Mouse (Mus musculus) midbrain, embryonic 14.5 days (tissue): ENCODE measurements at regions not wholly inside any gene's neighbourhood (a gene's known extent, or its start where the extent isn't known, plus 50 kb on each side); places are given as distances from the start of the nearest gene placed in this dataset.
A peak's percentile ranks its signal among the peaks of the same experiment; 100 is the strongest.

Experiments
- ATAC-seq: fragments of 200-750 bp; cut with Nextera tagmentation; 2 replicates; pipeline ENCODE4 v1.8.0; 2017; ENCODE audit warnings: moderate number of reproducible peaks, moderate library complexity; ENCODE audit not compliant: low FRiP score, low TSS enrichment
- DNase-seq: peaks from one replicate; pipeline ENCODE4 v3.0.0-alpha.2; 2015
- H3K27ac ChIP-seq: fragments of 300-500 bp; sonication (generic); replicated peaks from 2 replicates; pipeline ENCODE4 v1.5.1; 2014; ENCODE audit warnings: mild to moderate bottlenecking, low read depth, low read length, moderate library complexity
- H3K27me3 ChIP-seq: fragments of 300-500 bp; sonication (generic); 2 replicates; pipeline ENCODE4 v1.6.1; 2014; ENCODE audit warnings: low read length, control low read depth, mixed read lengths; ENCODE audit not compliant: control insufficient read depth, insufficient read depth
- H3K36me3 ChIP-seq: fragments of 300-500 bp; sonication (generic); 2 replicates; pipeline ENCODE4 v1.6.1; 2014; ENCODE audit warnings: low read length, control low read depth; ENCODE audit not compliant: control insufficient read depth, insufficient read depth
- H3K4me1 ChIP-seq: fragments of 300-500 bp; sonication (generic); 2 replicates; pipeline ENCODE4 v1.6.1; 2014; ENCODE audit warnings: mild to moderate bottlenecking, antibody characterized with exemption, low read length, control low read depth; ENCODE audit not compliant: control insufficient read depth, insufficient read depth
- H3K4me2 ChIP-seq: fragments of 300-500 bp; sonication (generic); 2 replicates; pipeline ENCODE4 v1.6.1; 2014; ENCODE audit warnings: mild to moderate bottlenecking, low read length, moderate library complexity
- H3K4me3 ChIP-seq: fragments of 300-500 bp; sonication (generic); replicated peaks from 2 replicates; pipeline ENCODE4 v1.5.1; 2014; ENCODE audit warnings: low read depth, low read length
- H3K9ac ChIP-seq: fragments of 300-500 bp; sonication (generic); replicated peaks from 2 replicates; pipeline ENCODE4 v1.6.1; 2014; ENCODE audit warnings: mild to moderate bottlenecking, low read length, moderate library complexity
- H3K9me3 ChIP-seq: fragments of 300-500 bp; sonication (generic); 2 replicates; pipeline ENCODE4 v1.6.1; 2016; ENCODE audit warnings: low read length, control low read depth, mixed read lengths; ENCODE audit not compliant: control insufficient read depth
- WGBS: fragments of 180-500 bp; shearing (Covaris S2); extraction: QIAGEN DNeasy Blood & Tissue Kit; methylation state at CpG from one replicate; pipeline ENCODE4 v1.1.7; 2014; 5-methylcytosine and 5-hydroxymethylcytosine counted together

DNA sequence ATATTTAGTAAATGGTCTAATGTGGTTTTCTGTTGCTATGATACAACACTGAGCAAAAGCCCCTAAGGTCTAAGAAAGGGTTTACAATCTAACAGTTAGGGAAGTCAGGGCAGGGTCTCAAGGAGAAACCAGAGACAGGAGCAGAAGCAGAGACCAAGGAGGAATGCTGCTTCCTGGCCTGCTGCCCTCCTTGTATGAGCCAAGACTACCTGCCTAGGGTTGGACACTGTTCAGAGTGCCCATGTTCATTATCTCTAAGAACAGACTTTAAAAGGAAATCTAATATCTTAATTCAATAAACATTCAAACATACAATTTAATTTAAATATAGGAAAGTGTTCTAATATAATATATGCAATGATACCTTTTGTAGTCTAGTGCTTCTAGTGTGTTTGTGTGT is 63.0 kb upstream of the Tmem106b start:
- Histone ChIP-seq H3K27me3 (no peaks in the 10 kb centered on the region), H3K4me2 (no peak overlapping the region), H3K27ac (no peak overlapping the region), H3K4me1 (no peaks in the 10 kb centered on the region), H3K9ac (no peak overlapping the region), H3K4me3 (no peak overlapping the region), H3K9me3 (no peaks in the 10 kb centered on the region), H3K36me3 (no peaks in the 10 kb centered on the region)
- DNase-seq (no peak), ATAC-seq (no peak)

DNA sequence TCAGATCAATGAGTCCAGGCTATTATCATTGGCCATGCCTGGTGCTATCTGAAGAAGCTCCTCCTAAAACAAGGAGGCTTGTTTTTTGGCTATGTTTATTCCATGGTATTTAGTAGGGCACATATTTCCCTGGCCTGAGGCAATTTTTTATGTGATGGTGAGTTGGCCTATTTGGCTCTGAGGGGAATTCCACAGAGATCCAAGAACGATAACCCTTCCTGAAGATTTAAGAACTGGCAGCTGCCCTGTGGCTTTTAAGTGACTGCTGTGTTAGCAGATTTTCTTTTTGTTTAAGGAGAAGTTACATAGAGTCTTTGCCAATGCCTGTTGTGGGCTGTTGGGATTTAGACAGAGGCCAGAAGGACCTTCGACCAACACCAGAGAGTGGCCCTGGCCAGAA is 74.9 kb upstream of the Tmem106b start:
- Histone ChIP-seq H3K4me1 (no peaks in the 10 kb centered on the region), H3K36me3 (no peaks in the 10 kb centered on the region), H3K9ac (no peak overlapping the region), H3K9me3 (no peaks in the 10 kb centered on the region), H3K27me3 (no peaks in the 10 kb centered on the region), H3K27ac (no peak overlapping the region), H3K4me2 (no peak overlapping the region), H3K4me3 (no peak overlapping the region)
- DNase-seq (no peak), ATAC-seq (no peak)
- 89% methylated on average over 2 of the region's 2 CpGs for WGBS

DNA sequence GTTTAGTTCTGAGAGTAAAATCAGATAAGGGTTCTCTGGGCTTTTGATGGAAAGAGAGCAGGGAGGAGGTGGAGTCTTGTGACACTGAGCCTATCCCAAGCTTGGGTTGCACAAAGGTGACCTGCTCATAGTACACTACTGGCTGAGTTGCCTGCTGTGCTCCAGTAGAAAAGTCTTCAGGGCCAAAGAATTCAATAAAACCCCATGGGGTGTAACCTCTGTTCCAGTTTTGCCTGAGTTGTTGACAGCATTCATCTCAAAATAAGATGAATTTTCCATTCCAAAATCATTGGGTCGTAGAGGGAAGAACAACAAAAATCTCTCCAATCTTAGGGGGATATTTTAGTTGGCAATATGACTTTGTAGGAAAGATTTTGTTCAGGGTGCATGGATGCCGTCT is 75.8 kb upstream of the Tmem106b start:
- DNase-seq (no peak), ATAC-seq (no peak)
- 87% methylated on average over 2 of the region's 2 CpGs for WGBS

DNA sequence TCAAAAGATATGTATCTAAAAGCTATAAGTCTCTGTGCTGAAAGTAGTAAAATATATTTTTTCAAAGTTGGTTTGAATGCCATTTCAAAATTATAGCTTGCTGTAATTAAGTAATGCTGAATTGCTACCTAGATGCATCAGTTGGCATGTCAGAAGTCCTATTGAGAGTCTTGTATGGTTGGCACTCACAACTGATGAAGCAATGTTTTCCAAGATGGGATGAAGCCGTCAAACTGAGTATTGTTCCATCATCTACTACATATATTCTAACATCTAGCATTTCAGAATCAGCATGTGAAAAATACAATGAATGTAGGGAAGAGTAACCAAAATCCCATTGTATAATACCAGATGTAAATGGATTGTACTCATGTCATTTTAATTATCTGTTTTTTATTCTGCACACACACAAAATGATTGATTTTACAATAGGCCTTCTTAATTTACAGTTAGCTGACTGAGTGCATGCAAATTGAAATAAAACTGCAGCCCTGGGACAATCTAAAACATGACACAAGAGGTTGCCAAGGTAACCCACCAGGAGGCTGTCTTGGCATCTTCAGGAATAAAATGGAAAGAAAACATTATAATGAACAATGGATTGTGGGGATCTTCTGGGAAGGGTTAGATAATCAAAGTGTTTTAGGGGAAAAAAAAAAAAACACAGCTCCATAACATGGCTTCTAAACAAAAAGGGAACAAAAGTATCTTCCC is 92.2 kb upstream of the Tmem106b start:
- H3K27ac ChIP-seq, result peak overlapping the region; percentile 55; the same call in 1 of the 2 replicates
- ATAC-seq, result peak; percentile 80
- no peaks in the 10 kb centered on the region for H3K9me3 ChIP-seq
- H3K27me3 ChIP-seq, result no peaks in the 10 kb centered on the region
- H3K9ac ChIP-seq, result no peak overlapping the region
- peaks cover 11% of the 10 kb centered on the region; the same call in 1 of the 2 replicates for H3K4me1 ChIP-seq
- 34% methylated on average over 1 of the region's 1 CpGs for WGBS
- peak; percentile 78 for DNase-seq
- H3K4me2 ChIP-seq, result no peak overlapping the region
- H3K4me3 ChIP-seq, result no peak overlapping the region
- H3K36me3 ChIP-seq, result no peaks in the 10 kb centered on the region

More for the DNA sequence above, 75.8 kb upstream of the Tmem106b start:
- no peak overlapping the region for H3K4me3 ChIP-seq
- no peaks in the 10 kb centered on the region for H3K9me3 ChIP-seq
- H3K27ac ChIP-seq, result no peak overlapping the region
- H3K9ac ChIP-seq, result no peak overlapping the region
- H3K36me3 ChIP-seq, result no peaks in the 10 kb centered on the region
- H3K27me3 ChIP-seq, result no peaks in the 10 kb centered on the region
- H3K4me1 ChIP-seq, result no peaks in the 10 kb centered on the region
- no peak overlapping the region for H3K4me2 ChIP-seq

GRCm38 (mm10) chr6:12971604-12972003 is 98.0 kb upstream of the Tmem106b start:
- no peak overlapping the region for H3K4me3 ChIP-seq
- H3K27me3 ChIP-seq, result no peaks in the 10 kb centered on the region
- H3K36me3 ChIP-seq, result no peaks in the 10 kb centered on the region
- H3K9me3 ChIP-seq, result no peaks in the 10 kb centered on the region
- WGBS, result 59% methylated on average over 1 of the region's 1 CpGs
- no peak overlapping the region for H3K9ac ChIP-seq
- H3K27ac ChIP-seq, result no peak overlapping the region
- ATAC-seq, result no peak
- H3K4me2 ChIP-seq, result no peak overlapping the region
- no peaks in the 10 kb centered on the region for H3K4me1 ChIP-seq
- no peak for DNase-seq

DNA sequence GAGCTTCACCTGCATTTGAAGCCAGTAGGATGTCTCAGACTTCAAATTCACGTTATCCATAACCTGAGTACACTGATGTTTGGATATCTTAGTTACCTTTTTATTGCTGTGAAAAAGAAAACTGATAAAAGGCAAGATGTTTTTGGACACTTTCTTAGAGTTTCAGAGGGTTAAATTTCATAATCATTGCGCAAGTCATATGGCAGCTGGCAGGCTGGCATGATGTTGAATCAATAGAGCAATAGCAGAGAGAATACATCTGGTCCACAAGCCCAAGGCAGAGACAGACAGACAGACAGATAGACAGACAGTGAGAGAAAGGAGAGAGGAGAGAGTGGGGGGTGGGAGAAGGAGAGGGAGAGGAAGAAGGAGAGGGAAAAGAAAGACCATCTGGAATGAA is 102.3 kb upstream of the Tmem106b start:
- 89% methylated on average over 2 of the region's 2 CpGs for WGBS
- H3K4me3 ChIP-seq, result no peak overlapping the region
- H3K4me1 ChIP-seq, result no peaks in the 10 kb centered on the region
- ATAC-seq, result no peak
- H3K27ac ChIP-seq, result no peak overlapping the region
- H3K9me3 ChIP-seq, result no peaks in the 10 kb centered on the region
- DNase-seq, result no peak
- no peak overlapping the region for H3K4me2 ChIP-seq
- no peak overlapping the region for H3K9ac ChIP-seq
- H3K27me3 ChIP-seq, result no peaks in the 10 kb centered on the region
- no peaks in the 10 kb centered on the region for H3K36me3 ChIP-seq

GRCm38 (mm10) chr6:12957797-12958196 is 111.8 kb upstream of the Tmem106b start:
- Histone ChIP-seq H3K4me1 (no peaks in the 10 kb centered on the region), H3K27me3 (no peaks in the 10 kb centered on the region), H3K4me2 (no peak overlapping the region), H3K9ac (no peak overlapping the region), H3K9me3 (no peaks in the 10 kb centered on the region), H3K4me3 (no peak overlapping the region), H3K27ac (no peak overlapping the region), H3K36me3 (no peaks in the 10 kb centered on the region)
- ATAC-seq (no peak), DNase-seq (no peak)
- 92% methylated on average over 6 of the region's 6 CpGs for WGBS

DNA sequence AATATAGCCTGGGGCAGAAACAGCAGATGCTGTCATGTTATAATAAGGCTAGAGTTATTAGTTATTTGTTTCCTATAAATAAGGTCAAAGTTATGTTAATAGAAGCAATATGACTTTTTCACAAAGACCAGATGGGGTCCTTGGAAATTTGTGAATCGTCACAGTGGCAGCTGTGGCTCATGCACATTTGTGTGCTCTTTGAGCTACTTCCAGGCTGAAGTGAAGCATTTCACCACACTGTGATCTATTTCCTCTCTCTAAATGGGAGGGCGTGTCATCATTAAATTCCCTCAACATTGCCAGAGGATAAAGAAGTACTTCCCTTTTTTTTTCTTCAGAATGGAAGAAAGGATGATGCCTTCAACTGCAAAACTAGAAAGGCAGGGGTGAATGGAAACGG is 157.9 kb upstream of the Tmem106b start:
- no peaks in the 10 kb centered on the region for H3K27me3 ChIP-seq
- H3K36me3 ChIP-seq, result no peaks in the 10 kb centered on the region
- ATAC-seq (no peak), DNase-seq (no peak)
- H3K9me3 ChIP-seq, result no peaks in the 10 kb centered on the region
- no peak overlapping the region for H3K9ac ChIP-seq
- H3K4me2 ChIP-seq, result no peak overlapping the region
- H3K4me3 ChIP-seq, result no peak overlapping the region
- no peak overlapping the region for H3K27ac ChIP-seq
- WGBS, result 66% methylated on average over 3 of the region's 3 CpGs
- H3K4me1 ChIP-seq, result no peaks in the 10 kb centered on the region

- H3K36me3 ChIP-seq, result no peaks in the 10 kb centered on the region
- H3K27ac ChIP-seq, result no peak overlapping the region
- no peaks in the 10 kb centered on the region for H3K9me3 ChIP-seq
- DNase-seq (no peak), ATAC-seq (no peak)
- no peak overlapping the region for H3K4me2 ChIP-seq
- no peaks in the 10 kb centered on the region for H3K27me3 ChIP-seq
- H3K9ac ChIP-seq, result no peak overlapping the region
- H3K4me3 ChIP-seq, result no peak overlapping the region
- whole genome bisulfite sequencing, result 70% methylated on average over 5 of the region's 5 CpGs
- no peaks in the 10 kb centered on the region for H3K4me1 ChIP-seq
These were observed 143.7 kb upstream of the Thsd7a start for GRCm38 (mm10) chr6:12892929-12893328.
